Mouse (Mus musculus) regulatory T cell (primary cell): ENCODE data around the gene Orc3.

Experiments
- in situ Hi-C: fragments of 300-600 bp; cut with MboI, MseI; formaldehyde crosslinking; loops from one replicate; pipeline ENCODE4 v1.15.1; 2025; ENCODE audit warnings: high pct_unique_total_duplicates

Orc3 gene

GRCm38 (mm10) chr4:34614630-34615094, at the start of gene Orc3, which contains the start of gene Rars2:
TSS of gene Orc3 (minus strand) at chr4:34614944.
TSS of gene Rars2 (plus strand) at chr4:34614957.
- in situ Hi-C loops: no loop called here

DNA sequence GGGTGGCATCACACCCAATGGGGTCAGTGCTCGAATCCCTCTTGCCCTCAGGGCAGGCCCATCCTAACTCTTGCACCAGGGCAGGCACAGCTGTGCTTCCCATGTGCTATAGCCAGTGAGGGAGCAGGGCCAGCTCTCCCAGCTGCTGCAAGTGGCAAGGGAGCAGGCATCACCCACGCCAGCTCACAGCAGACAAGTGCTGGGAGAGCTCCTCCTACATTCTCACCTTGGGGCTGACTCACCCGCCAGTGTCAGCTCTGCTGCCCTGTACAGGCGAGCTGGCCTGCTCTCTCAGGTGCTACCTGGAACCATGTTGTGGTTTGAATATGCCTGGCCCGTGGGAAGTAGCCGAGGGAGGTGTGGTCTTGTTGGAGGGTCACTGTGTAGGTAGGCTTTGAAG, 47.2 kb upstream of the Orc3 start:
- in situ Hi-C loops: no loop called here

DNA sequence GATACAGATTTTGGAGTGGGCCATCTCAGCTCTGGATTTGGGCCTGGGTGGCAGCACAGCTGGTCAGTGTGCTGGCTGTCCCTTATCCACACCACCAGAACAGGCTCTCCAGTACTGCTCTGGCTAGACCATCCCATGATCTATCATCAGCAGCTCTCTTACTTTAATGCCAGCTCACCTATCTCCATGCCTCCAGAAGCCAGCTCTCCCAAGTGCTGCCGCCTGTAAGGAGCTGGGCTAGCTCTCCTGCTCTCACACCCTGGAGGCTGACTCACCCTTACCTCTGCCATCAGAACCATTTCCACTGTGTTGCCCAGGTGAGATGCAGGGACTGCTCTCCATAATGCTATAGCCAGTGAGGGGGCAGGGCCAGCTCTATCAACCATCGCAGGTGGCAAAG, 46.8 kb upstream of the Orc3 start:
- in situ Hi-C loops: no loop called here

- in situ Hi-C loops: no loop called here
Measured at GRCm38 (mm10) chr4:34659012-34659411, 44.3 kb upstream of the Orc3 start.

GRCm38 (mm10) chr4:34656101-34656500, 41.4 kb upstream of the Orc3 start:
- in situ Hi-C loops: no loop called here

DNA sequence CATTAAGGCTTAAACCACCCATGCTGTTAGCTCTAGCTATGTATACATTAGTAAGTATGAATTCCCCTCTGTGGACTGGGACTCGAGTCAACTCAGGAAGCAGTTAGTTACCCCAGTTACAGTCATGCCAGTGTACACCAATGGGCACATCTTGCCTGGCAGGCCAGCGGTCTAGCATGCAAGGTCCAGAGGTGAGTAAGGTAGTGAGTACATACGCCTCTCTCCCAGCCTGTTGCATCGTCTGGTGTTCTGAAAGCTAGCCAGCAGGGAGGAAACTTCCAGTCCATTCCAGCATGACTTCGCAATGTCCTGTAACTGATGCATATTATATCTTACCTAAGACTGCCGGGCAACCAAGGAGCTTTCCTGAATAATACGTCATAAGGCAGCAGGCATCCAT, 38.4 kb upstream of the Orc3 start:
- in situ Hi-C loops: no loop called here

DNA sequence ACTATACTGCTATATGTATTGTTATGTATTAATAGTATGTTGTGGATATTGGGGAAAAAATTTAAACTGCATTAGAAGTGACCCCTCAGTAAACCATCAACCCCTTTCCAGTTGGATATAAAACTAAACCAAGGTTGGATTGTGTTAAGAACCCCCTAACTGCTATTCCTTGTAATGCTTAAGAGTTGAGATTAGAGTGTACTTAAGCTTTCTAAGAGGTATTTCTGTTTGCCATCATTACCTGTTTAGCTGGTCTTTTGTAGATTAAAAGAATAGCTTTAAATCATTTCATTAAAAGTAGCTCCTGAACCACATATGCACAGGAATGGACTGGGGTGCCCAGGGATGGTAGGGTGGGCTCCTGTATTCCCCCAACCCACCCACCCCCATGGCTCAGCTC, 30.0 kb upstream of the Orc3 start:
- in situ Hi-C loops: no loop called here

DNA sequence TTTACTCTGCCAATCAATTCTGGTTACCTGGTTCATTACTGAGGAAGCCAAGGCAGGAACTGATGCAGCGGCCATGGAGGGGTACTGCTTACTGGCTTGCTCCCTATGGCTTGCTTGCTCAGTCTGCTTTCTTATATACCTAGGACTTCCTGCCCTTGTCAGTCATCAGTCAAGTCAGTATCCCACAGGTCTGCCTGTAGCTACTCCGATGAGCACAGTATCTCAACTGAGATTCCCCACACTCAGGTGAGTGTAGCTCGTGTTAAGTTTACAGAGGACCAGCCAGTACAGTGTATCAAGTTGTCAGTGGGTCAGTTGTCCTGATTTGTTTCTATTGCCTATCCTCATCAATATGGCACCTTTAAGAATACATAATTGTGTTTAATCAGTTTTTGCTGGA, 26.0 kb upstream of the Orc3 start:
- in situ Hi-C loops: no loop called here

DNA sequence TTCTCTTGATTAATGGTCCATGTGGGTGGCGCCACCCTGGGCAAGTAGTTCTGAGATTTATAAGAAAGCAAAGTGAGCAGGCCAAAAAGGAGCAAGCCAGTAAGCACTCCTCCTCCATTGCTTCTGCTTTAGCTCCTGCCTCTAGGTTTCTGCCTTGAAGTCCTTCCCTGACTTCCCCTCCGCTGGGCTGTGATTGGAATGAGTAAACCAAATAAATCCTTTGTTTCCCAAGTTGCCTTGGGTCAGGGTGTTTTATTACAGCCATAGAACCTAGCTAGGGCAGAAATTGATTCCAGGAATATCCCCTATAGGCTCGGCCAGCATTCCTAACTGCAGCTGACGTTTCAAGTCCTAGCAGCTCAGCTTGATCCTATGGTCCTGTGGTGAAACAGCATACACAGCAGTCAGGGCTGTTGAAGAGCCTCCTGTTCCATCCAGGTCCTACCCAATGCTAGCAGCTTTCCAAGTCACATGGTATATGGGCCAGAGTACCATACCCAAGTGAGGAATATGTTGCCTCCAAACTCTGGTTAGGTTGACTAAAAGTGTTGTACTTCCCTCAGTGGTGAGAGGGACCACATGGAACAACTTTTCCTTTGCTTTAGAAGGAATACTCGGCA, 25.1 kb upstream of the Orc3 start:
- in situ Hi-C loops: loop anchor here (5.0 kb wide), 1 partner anchor 32 kb away; no protein-coding TSS in a partner anchor

- in situ Hi-C loops: loop anchor here (5.0 kb wide), 1 partner anchor 34 kb away; no protein-coding TSS in a partner anchor
Measured at GRCm38 (mm10) chr4:34637851-34638250, 23.1 kb upstream of the Orc3 start.

DNA sequence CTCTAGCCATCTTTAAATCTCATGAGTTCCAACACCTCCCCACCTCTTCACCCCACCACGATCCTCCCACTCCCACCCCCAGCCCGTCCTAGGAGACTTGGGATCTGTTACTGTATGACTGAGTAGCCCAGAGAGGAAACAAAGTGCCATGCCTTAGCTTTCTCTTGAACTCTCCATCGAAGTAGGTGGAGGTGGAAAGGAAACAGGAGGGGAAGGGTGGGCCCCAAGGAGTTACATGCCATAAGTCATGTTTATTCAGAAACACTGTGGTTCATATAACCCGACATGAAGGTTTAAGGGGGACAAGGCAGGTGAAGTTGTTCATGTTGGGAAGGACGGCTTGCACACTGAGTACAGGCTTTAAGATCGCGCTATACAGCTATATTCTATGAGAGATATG, 22.6 kb upstream of the Orc3 start:
- in situ Hi-C loops: loop anchor here (5.0 kb wide), 1 partner anchor 35 kb away; no protein-coding TSS in a partner anchor

DNA sequence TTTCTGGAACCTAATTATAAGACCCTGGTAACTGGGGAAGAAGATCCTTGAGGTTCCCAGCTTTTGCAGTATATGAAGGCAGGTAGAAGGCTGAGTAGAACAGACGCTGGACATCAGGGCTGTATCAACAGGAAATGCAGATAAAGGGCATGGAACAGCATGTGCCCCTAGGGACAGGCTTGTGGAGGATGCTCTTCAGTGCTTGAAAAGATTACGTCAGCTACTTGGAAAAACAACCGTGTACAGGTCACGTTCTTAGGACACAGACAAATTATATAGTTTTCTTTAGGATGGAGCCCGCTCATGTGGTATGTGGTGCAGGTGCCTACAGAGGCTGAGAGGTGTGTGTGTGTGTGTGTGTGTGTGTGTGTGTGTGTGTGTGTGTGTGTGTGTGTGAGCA, 21.3 kb upstream of the Orc3 start:
- in situ Hi-C loops: loop anchor here (5.0 kb wide), 1 partner anchor 36 kb away; no protein-coding TSS in a partner anchor

GRCm38 (mm10) chr4:34634129-34634528, 19.4 kb upstream of the Orc3 start:
- in situ Hi-C loops: no loop called here

- in situ Hi-C loops: no loop called here
Measured at GRCm38 (mm10) chr4:34629956-34630355, 15.2 kb upstream of the Orc3 start.

- in situ Hi-C loops: no loop called here
Measured at GRCm38 (mm10) chr4:34626401-34626800, 11.7 kb upstream of the Orc3 start.

DNA sequence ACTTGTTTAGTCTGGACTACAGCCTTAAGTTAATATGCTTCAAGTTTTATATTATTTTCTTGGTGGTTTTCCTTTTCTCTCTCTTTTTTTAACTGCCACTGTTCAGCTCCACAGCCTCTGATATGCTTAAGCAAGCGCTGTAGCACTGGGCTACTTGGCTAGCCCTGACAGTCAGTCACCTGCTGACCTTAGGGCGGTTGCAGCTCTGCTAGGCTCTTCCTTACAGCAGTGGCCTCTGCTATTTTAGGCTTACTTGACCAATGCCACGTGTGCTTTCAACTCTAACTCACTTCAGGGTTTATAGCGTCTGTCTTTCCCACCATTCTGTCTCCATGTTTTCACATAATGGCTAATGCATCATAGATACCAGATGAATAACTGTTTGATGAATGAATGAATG, 10.8 kb upstream of the Orc3 start:
- in situ Hi-C loops: no loop called here

DNA sequence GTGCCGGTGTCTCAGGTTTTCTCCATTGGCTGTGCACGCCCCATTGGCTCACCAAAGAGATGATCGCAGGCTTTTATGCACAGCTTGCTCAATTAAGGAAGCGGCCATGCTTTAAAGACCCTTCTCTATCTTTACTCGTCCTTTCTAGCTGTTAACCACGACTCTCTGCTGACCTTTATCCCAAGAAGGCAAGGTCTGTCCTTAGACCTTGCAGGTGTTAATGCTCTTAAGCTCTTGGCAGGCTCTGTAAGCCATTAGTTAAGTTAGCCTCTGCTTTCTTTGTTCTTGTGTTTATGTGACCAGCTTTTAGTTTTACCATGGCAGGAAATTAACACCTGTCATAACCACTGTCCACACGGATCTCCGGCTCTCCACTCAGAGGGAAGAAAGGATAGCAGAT, 1.4 kb upstream of the Orc3 start:
- in situ Hi-C loops: no loop called here

- in situ Hi-C loops: no loop called here
Measured at GRCm38 (mm10) chr4:34615303-34615702, 559 bp upstream of the Orc3 start.

- in situ Hi-C loops: no loop called here
Measured at GRCm38 (mm10) chr4:34613571-34614145, 1.1 kb downstream of the Orc3 start.

DNA sequence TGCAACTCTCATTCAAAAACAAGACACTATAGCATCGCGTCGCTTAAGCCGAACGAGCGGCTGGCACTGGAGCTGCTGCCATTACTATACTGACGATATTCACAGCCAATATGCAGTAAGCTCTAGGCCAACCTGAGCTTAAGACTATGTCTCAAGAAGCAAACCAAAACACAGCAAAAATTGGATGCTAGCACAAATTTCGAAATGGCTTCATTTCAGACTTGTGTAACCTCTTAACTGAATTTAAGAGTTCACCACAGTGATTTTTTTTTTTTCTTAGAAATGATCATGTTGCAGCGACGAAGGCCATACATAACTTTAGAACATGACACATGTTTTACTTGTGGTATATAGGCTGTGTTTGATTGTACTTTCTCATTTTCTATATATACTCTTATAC, 8.1 kb downstream of the Orc3 start:
- in situ Hi-C loops: no loop called here

DNA sequence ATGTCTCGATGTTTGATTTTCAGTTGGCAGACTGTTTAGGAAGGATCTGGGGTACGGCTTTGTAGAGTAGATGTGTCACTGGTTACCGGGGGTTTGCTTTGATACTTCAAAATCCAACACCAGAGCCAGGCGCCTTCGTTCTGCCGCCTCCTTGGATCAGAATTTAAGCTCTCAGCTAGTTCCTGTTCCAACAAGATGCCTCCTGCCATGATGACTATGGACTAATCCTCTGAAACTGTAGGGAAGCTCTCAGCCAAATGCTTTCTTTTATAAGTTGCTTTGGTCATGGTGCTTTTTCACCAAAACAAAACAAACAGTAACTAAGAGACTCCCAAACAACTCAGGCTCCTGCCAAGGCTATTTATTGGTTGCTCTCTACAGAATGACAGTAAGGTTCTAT, 11.6 kb downstream of the Orc3 start:
- in situ Hi-C loops: no loop called here

- in situ Hi-C loops: no loop called here
Measured at GRCm38 (mm10) chr4:34584871-34585607, 29.7 kb downstream of the Orc3 start.

GRCm38 (mm10) chr4:34583427-34583826, 31.3 kb downstream of the Orc3 start:
- in situ Hi-C loops: no loop called here
